Mouse (Mus musculus) ovary, postnatal 14 days (tissue): Measurements from ENCODE around the gene Bub1b.
"Not testable (repeated sequence)": the region's sequence is repeated elsewhere in the genome, so short reads cannot be mapped to it uniquely, and the experiment has no call there.

Experiments
- DNase-seq: peaks from one replicate; pipeline ENCODE4 v3.0.0; 2022; ENCODE audit warnings: low spot score

The Bub1b gene

DNA sequence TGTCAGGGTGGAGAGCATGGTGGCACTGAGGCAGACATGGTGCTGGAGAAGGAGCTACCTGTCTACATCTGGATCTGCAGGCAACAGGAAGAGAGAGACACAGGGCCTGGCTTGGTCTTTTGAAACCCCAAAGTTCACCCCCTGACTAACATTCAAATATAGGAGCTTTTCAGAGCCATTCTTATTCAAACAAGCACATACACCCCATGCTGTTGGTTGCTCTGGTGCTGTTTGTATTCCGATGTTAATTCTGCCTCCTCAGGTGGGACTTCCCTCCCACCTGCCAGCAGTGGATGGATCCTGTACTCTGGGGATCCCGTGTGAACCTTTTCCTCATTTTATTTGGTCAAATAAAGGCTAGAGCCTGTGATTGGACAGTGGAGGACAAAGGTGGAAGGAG is 22.1 kb downstream of the Bub1b start:
- no peak for DNase-seq

DNA sequence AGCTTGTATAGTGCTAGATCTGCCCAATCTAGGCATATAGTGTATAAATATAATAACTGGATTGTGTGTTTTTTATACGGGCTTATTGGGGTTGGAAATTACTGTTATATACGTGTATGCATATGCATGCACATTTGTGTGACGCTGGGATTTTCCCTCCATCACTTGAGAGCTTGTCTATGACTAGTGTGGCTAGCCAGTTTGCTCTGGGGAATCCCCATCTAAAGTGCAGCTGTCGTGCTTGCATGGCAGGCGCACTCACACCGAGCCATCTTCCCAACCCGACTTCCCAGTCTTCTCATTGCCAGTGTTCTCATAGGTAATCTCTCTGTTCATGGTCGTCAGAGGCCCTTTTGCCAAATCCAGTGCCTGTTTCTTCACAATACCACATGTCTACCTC is 22.6 kb downstream of the Bub1b start:
- no peak for DNase-seq

DNA sequence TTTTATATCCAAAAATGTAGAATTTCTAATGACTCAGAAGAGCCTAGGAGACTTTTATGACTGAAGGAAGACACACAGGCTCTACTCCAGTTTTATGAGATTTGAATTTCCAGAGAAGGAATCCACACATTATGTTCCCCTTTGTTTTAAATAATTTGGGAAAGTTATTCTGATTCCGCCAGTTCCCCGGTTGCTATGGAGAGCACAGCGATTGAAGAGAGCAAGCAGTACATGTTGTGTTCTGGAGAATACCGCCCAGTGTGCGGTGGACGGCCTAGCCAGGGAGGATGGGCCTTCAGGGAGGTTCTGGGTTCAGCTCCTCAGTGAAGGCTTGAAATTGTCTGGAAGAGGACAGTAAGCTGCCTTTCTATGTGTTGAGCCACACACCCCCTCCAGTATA is 31.3 kb downstream of the Bub1b start:
- DNase-seq, result no peak

DNA sequence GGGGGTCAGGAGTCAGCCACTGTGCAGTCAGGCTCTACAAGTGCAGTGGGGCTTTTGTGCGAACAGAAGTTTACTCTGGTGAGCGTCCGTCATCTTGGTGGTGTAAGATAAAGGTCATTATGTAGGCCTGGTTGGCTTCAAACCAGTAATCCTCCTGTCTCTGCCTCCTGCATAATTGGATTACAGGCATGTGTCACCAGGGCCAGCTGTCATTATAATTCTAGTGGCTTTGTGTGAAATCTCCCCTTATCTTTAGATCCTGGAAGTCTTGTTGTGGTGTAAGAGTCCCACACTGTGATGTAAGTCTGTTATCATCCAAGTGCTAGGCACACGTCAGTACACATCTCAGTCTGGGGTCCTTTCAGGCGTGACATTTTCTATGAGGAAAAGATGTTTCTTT is 35.4 kb downstream of the Bub1b start:
- no peak for DNase-seq

DNA sequence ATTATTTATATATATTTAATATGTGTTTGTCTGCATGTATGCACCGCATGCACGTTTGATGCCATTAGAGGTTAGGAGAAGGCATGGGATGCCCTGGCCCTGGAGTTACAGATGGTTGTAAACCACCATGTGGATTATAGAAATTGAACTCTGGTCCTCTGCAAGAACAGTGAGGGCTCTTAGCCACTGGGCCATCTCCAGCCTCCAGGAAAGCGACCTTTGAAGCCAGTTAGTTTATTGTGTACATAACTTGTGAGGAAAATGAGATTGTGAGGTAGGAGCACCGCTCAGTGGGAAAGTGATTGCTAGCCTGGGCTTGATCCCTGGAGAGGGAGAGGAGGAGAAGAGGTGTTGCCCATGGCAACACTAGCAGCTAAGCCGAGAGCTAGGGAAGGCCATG is 39.2 kb downstream of the Bub1b start:
- DNase-seq, result no peak

DNA sequence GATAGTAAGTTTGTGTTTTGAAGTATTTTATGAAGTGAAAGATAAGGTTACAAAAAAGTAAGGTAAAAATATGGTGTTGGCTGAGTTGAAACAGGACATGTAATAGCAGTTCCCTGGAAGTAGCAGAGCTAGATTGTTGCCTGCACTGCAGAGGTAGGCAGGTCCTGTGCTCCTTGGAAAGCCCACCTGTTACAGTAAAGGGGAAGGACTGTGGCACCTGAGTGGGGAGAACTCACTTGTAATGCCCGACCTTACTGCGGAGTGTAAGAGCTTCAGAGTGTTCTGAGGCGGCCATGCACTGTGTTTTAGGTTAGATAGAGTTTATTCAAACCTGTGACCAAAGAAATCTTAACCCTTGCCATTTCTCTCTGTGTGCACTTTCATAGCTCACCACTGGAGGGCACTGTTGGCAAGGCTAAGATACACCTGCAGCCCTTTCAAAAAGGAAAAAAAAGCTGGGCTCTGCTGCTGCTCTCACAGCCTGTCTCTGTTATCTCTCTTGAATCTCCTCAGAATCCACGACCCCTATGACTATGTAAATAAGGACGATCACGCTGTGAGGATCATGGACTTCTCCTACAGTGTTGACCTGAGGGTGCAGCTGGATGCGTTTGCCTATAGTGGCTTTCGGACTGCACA is 40.0 kb downstream of the Bub1b start:
- peak; percentile 77 for DNase-seq

DNA sequence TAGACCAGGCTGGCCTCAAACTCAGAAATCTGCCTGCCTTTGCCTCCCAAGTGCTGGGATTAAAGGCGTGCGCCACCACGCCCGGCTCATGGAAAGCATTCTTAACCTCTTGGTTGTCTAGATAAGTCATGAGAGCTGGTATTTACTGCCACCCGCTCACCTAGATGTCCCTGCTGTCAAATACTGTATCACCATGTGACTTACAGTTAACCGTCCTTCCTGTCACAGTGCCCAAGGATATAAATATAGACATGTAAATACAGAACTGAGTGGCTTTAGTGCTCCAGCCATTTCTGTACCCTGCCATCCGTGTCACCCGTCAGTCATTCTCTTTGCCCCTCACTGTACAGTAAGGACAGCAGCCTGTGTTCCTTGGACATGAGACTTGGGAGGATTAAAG is 40.7 kb downstream of the Bub1b start:
- DNase-seq, result no peak

DNA sequence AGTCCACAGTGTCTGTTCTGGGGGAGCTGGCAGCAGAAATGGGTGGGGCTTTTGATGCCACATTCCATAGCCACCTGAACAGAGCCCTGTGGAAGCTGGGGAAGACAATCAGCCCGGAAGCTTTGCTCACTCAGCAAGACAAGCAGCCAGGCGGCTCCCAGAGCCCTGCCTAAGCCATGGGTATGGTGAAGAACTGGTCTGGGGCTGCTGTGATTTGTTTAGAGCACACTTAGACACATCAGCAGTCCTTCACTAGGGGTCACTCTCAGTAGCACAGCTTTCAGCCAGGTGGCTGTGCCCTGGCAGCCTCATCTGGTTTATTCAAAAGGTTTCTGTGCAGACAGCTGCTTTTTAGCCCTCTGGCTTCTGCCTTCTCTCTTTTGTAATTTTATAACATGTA is 43.1 kb downstream of the Bub1b start:
- DNase-seq, result no peak

DNA sequence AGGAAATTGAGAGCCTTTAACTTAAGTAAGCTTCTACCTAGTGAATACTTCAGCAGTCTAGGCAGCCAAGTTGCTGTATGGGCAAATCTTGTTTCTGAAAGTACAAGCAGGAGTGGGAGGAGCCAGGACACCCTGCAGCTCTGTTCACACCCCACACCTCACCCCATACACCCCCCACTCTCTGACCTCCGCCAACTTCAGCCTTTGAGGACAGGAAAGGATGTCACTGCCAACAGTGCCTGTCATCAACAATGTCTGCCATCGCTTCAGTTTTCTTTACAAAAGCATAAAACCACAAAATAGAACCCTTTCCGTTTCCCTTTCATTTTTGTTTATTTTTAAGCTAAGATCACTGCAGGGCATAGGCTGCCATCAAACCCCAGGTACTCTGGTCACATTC is 44.4 kb downstream of the Bub1b start:
- no peak for DNase-seq

DNA sequence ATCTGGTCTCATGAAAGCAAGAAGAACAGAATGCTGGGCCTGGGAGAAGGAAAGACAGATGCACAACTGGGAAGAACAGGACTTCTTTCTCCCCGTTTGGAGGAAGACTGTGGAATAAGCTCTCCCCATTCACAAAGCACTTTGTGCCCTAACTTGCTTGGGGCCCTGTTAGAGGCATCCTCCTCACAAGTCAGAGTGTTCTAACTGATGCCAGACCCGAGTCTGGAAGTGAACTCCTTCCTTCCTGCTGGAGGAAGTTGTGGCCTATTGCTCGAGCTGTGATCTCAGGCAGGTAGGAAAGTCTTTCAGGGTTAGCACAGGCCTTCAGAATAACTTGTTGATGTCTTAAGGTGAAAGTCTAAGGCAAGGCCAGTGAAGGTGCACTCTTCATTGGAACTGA is 44.9 kb downstream of the Bub1b start:
- no peak for DNase-seq

DNA sequence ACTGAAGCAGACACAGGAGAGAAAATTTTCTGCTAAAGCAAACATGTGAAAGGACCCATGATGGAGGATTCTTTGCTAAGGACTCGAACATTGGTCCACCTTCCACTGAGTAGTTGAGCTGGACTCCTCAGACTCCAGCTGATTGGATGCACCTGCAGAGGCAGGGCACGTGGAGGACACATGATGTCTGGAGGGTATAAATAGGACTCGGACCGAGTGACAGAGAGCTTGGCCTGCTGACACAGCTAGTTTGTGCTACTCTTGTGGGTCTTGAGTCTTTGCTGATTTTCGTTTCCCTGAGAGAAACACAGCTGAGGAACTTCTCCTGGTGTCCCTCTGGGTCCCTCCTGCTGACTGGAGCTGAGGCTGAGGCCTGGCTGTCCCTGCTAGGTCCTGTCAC is 48.7 kb downstream of the Bub1b start:
- DNase-seq, result no peak

DNA sequence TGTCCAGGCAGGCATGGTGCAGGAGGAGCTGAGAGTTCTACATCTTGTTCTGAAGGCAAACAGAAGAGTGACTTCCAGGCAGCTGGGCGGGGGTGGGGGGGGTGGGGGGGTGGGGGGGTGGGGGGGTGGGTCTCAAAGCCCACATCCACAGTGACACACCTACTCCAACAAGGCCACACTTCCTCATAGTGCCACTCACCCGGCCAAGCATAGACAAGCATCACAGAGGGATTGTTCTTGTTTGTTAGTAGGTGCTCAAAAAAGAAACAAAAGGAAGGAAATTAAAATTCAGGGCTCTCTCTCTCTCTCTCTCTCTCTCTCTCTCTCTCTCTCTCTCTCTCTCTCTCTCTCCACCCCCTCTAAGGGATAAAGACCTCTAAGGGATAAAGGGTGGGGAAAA is 52.7 kb downstream of the Bub1b start:
- not testable (repeated sequence) for DNase-seq

DNA sequence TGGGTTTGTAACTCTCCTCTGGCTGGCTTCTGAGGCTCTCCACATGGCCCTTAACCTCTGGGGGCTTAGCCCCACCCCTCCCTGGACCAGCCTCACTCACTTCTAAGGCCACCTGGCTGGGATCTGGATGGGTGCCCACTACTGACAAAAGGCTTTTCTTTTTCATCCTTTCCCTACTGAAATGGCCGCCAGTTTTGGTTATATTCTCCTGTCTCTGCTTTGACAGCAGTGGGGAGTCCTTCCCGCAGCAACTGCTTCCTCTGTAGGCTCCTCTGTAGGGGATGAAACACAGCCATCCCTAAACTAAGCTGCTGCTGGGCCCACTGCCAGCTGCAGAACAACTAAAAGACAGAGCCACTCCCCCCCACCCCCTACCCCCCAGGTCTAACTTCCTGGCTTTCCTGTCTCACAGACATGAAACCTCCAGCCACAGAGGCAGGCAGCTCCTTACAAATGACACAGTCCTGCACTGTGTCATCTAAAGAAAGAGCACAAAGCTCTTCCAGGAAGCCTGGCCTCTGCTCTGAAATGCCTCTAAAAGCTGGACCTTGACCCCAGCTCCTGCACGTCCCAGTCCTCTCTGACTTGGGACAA is 58.8 kb downstream of the Bub1b start:
- no peak for DNase-seq

DNA sequence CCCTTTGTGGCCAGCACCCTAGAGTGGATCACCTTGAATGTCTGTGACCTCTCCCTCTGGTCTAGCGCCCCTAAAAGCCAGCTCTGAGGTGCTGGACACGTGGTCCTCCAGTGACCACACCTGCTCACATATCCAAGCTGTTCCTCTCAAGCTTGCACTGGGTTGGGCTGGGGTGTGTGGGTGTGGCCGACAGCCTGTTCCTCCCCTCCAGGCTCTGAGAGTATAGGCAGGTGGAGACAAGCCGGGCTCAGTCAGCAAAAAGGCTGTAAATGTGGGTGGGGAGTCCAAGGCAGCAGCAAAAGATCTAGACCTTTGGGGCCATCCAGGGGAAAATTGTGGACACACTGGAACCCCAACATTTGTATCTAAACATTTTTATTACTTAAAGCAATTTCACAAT is 60.4 kb downstream of the Bub1b start:
- no peak for DNase-seq

DNA sequence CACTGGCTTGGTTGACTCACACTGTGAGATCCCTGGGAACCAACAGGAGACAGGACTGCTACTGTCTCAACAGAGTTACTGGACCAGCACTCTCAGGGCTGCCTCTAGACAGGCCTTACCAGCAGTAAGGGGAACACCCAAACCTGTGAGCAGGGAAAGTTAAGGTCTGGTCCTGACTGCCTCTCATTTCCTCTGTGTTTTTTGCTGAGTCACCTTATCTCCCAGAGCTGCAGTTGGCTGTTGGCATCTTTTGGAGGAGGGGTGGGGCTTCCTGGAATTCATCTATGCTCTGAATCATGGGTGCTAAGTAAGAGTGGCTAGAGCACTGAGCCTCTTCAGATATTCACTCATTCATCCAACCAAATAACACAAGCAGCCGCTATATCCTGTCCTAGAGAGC is 61.1 kb downstream of the Bub1b start:
- no peak for DNase-seq

DNA sequence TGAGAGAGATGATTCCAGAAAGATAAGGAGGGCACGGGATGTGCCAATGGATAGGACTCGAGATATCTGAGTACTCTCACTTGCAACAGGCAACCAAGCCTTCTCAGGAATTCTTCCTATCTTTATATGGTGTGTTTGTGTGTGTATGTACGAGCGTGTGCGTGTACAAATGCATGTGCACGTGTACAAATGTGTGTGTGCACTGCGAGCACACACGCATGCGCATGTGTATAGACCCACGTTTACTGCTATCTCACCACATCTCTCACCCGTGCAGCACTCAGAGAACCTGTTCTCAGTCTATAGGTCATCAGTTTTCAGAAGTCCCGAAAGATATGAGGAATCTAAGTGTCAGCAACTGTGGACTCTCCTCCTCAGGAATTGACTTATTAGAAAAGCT is 61.5 kb downstream of the Bub1b start:
- no peak for DNase-seq

DNA sequence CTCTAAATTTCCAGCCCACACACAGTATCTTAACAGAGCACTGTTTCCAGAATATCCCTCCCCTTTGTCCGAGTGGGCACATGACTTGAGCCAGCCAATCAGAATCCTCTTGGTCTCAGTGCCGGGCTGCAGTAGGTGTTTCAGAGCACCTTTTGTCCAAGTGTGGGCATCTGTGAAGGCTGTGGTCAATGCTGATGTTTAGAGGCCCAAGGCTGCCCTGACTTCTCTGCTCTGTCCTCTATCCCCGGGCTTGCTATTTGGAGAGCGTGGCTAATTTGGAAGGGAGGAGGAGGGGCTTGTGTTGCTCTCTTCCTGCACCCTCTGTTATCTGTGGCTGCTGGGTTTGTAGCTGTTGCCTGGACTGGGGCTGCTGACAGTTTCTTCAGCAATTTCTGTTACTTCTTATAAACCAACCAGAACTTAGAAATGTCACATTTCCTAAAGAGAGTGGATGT is 62.0 kb downstream of the Bub1b start:
- peak; percentile 41 for DNase-seq

DNA sequence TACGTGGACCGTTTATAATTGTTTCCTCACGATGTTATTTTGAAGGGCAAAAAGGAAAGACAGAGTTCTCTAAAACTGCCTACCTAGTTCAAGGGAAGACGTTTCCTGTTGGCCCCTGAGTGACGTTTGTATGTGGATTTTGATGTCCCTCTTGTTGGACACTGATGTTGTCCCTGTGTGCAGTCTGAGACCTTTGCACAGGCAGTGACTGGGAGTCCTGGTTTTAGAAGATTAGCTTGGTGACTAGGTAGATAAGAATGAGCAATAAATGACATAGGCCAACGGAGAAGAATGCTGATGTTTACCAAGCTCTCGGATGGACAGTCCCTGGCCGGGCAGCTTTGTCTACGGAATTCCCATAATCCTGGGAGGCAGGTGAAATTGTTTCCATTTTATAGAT is 63.9 kb downstream of the Bub1b start:
- DNase-seq, result no peak

DNA sequence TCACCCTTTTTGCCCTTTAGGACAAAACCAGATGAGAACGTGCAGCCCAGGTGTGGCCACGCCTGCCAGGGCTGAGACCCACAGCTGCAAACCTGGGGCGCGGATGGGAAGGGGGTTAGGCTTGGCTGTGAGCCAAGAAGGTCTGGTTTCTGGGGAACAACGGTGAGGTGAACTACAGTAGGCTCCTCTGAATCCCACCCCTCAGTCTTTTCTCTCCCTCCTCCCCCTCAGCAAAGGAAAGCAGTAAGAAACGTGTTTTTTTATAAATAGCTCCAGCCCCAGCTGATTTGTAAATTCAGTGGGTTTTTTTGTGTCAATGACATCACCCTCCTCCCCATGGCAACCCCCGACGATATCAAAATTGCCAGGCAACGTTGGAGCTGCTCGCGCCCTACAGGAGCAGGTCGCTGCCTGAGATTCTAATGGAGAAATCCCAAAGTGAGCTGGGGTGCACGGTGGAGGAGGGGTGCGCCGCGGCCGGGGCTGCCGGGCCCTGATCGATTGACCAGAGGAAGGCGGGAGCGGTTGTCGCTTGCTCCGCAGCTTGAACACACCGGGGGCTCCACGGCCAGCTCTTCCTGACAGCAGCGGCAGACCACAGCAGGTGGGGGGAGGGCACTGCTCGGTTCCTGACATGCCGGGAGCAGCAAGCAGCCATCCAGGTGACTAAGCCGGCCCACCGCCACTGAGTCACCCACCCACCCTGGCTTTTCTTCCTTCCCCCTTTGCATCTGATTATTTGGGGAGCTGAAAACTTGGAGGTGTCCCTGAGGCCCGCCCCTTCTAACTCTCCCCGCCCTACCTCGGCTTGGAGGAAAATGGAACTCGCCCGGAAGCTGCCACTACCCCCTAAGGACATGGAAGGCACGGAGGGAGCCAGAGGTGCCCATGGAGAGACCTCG is 65.1 kb downstream of the Bub1b start, which contains the start of gene Pak6:
Gene Pak6, plus strand, starts transcription at position 402 of the 902 bp plus-strand sequence.
- no peak for DNase-seq

DNA sequence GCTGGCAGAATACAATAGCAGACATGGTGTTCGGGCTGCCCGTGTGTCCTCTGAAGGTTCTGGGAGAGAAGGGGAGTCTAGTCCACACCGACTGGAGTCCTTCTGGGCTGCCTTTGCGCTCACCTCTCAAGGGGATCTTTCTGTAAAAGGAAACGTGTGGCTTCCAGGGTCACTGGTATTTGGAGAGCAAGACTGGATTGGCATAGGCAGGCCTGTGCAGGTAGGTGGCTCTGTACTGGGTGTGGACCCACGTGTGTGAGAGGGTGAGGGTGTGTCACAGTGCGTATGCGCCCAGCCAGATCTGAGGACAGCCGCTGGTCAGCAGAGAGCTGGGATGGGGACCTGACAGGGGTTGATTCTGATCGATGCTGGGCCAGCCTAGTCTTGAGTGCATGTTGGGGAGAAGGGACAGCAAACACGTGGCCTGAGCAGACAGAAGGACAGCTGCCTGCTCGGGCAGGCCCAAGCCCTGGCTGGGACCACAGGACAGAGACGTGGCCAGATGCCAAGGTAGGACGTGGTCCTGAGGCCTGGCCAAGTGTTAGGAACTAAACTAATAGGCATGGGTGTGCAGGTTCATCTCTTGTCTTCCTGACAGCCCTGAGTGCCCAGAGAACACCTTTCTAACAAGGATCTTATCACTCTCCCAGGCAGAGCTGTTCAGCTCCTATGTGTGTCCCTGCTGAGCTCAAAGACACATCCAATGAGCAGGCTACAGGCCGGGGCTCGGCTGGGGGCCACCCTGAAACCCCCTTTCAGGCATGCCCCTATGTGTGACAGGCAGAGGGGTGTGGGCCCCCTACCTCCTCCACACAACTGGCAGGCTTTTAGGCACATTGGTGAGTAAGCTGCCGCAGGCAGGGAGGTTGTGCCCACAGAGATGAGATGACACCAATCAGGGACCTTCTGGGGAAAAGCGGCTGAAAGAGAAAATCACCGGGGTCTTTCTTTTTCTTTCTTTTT is 66.1 kb downstream of the Bub1b start:
- DNase-seq, result no peak

DNA sequence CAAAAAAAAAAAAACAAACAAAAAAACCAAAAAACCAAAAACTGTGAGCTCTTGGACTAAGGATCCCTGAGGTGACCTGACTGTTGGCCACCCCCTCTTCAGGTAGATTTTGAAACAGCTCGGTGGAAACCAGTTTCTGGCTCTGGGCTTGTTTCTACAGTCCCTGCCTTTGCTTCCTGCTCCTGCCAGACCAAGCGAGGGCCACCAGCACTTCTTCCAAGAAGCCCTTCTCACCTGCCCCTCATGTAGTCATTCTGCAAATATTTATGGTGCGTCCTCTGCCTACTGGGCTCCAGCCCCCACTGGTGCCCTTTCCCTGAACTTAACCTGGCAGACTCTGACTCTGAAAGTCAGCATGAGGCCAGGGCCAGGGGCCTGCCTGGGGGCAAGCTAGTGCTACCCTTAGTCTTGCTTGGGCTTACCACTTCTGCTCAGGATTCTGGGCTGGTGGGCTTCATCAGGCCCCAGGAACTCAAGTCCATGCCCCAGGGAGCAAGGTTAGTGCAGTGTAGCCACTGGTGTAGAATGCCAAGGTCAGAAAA is 67.0 kb downstream of the Bub1b start:
- DNase-seq, result no peak

DNA sequence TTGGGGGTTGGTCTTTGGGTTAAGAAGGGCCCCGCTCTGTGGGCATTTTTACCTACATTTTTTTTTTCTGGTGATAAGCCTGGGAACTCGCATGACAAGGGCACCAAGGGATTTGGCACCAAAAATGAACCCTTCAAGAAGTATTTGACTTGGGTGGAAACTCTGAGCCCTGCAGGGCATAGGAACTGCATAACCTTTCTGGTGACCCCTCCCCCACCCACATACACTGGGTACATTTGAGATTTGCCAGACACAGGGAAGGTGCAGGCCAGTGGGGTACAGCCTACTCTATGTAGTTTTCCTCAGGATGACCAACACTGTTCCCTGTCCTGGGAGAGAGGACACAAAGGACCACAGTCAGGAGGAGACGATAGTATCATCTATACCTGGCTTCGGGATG is 67.6 kb downstream of the Bub1b start:
- DNase-seq, result no peak
